Mouse (Mus musculus) thymus, postnatal 4 days (tissue): ENCODE measurements at regions not wholly inside any gene's neighbourhood (a gene's known extent, or its start where the extent isn't known, plus 50 kb on each side); places are given as distances from the start of the nearest gene placed in this dataset.

ENCODE experiments used
- DNase-seq: peaks from one replicate; pipeline ENCODE4 v3.0.0; 2021

- no peak for DNase-seq
These were observed 86.1 kb downstream of the Abhd5 start for GRCm38 (mm10) chr9:122437464-122437863.

- no peak for DNase-seq
These were observed 95.1 kb downstream of the Abhd5 start for GRCm38 (mm10) chr9:122446387-122447105.

GRCm38 (mm10) chr9:122447568-122447967 lies 96.2 kb downstream of the Abhd5 start:
- no peak for DNase-seq

- no peak for DNase-seq
These were observed 96.9 kb downstream of the Abhd5 start for GRCm38 (mm10) chr9:122448342-122448741.

- DNase-seq: no peak
These were observed 99.1 kb downstream of the Abhd5 start for GRCm38 (mm10) chr9:122450524-122450923.

GRCm38 (mm10) chr9:122455301-122455700 lies 103.9 kb downstream of the Abhd5 start:
- no peak for DNase-seq

- no peak for DNase-seq
These were observed 104.4 kb downstream of the Abhd5 start for GRCm38 (mm10) chr9:122455779-122456178.

- no peak for DNase-seq
These were observed 108.1 kb downstream of the Abhd5 start for GRCm38 (mm10) chr9:122459491-122459890.

- no peak for DNase-seq
These were observed 120.1 kb downstream of the Abhd5 start for GRCm38 (mm10) chr9:122471539-122471938.

GRCm38 (mm10) chr9:122476356-122476755 lies 124.9 kb downstream of the Abhd5 start:
- DNase-seq: peak; percentile 58

- no peak for DNase-seq
These were observed 135.6 kb downstream of the Abhd5 start for GRCm38 (mm10) chr9:122487001-122487400.

GRCm38 (mm10) chr9:122494691-122495090 lies 143.3 kb downstream of the Abhd5 start:
- no peak for DNase-seq

GRCm38 (mm10) chr9:122496482-122496985 lies 145.1 kb downstream of the Abhd5 start:
- DNase-seq: no peak

- DNase-seq: no peak
These were observed 150.5 kb downstream of the Abhd5 start for GRCm38 (mm10) chr9:122501864-122502341.

GRCm38 (mm10) chr9:122521569-122521968 lies 170.2 kb downstream of the Abhd5 start:
- no peak for DNase-seq

GRCm38 (mm10) chr9:122525621-122526055 lies 174.2 kb downstream of the Abhd5 start:
- no peak for DNase-seq

- DNase-seq: no peak
These were observed 176.9 kb downstream of the Abhd5 start for GRCm38 (mm10) chr9:122528267-122528666.

GRCm38 (mm10) chr9:122529721-122530120 lies 178.3 kb downstream of the Abhd5 start:
- no peak for DNase-seq

GRCm38 (mm10) chr9:122531806-122532205 lies 180.4 kb downstream of the Abhd5 start:
- DNase-seq: no peak

GRCm38 (mm10) chr9:122534121-122534814 lies 182.9 kb downstream of the Abhd5 start:
- DNase-seq: no peak

- no peak for DNase-seq
These were observed 183.6 kb downstream of the Abhd5 start for GRCm38 (mm10) chr9:122534965-122535364.

GRCm38 (mm10) chr9:122540091-122540490 lies 188.7 kb downstream of the Abhd5 start:
- no peak for DNase-seq

GRCm38 (mm10) chr9:122556051-122556450 lies 191.1 kb upstream of the Topaz1 start:
- no peak for DNase-seq

- no peak for DNase-seq
These were observed 181.1 kb upstream of the Topaz1 start for GRCm38 (mm10) chr9:122566060-122566459.
